Mouse (Mus musculus): ENCODE measurements around the gene Tmem131l. TPM values are rescaled to one million over a fixed set of nuclear protein-coding genes. Genes with fewer than 3 reads are reported as not detected.

Tmem131l gene
- total RNA-seq, 4 experiments from 2014 or later, result 17.5 to 23.7 (median 18.6) TPM

- DNase-seq (ENCODE audit: low spot score in 2 of 2), result no peak
These were observed 8.8 kb upstream of the Tmem131l start for GRCm38 (mm10) chr3:84048729-84049175.

DNA sequence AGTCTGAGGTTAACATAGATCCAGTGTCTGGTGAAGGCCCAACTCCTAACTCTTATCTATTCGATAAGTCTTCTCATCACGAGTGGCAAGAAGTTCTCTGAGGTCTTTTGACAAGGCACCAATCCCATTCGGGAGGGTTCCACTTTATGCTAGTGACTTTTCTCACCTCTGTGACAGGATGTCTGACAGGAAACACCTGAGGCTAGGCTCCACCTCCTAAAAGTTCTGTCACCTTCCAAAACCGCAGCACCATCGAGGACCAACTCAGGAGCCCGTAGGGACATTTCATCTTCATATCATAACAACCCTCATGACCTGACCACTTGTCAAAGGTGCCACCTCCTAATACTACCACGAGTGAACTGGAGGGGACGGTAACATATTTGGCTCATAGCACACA lies 6.2 kb upstream of the Tmem131l start:
- no peak for DNase-seq (ENCODE audit: low spot score in 2 of 2)

DNA sequence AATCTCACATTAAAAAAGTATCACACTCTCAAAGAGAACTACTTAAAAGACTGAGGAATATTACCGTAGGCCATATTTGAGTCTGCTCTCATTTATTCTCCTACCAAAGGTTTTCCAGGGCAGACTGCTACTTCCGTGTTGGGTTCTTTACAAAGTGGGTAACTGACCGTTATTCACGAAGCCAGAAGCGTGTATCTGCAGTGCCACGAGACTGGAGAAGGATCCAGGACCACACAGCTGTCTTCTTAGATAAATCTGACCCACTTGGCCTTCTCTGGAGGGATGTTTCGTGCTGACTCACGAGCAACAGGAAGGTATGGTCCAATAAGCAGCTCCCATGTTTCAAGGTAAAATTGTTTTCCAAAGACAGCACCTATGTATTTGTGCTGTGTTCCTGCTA lies 1.8 kb upstream of the Tmem131l start:
- no peak for DNase-seq (ENCODE audit: low spot score in 2 of 2)

GRCm38 (mm10) chr3:84040476-84041082 lies 604 bp upstream of the Tmem131l start:
- DNase-seq (ENCODE audit: low spot score in 2 of 2), result no peak

GRCm38 (mm10) chr3:84038981-84039645 lies 862 bp downstream of the Tmem131l start:
- peak; percentile 16 to 21 for DNase-seq (ENCODE audit: low spot score in 2 of 2)

- DNase-seq (ENCODE audit: low spot score in 2 of 2), result no peak
These were observed 1.8 kb downstream of the Tmem131l start for GRCm38 (mm10) chr3:84038126-84038525.

DNA sequence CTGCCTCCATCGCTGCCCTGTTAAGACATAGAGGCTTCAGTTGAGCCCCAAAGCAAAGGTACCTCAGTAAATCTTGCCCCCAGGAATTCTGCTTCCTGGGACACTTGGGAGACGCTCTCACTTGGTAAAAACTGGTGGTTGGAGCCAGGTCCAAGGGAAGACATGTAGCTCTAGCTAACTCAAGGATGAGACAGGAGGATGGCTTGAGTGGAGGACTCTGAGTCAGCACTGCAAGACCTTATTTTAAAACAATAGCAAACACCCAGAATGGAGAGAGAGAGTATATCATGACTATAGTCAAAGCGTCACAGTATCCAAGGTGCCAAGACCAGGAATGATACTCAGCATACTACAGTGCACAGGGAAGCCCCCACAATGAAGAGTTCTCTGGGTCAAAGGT lies 2.4 kb downstream of the Tmem131l start:
- no peak for DNase-seq (ENCODE audit: low spot score in 2 of 2)

- no peak for DNase-seq (ENCODE audit: low spot score in 2 of 2)
These were observed 3.1 kb downstream of the Tmem131l start for GRCm38 (mm10) chr3:84036866-84037265.

- no peak for DNase-seq (ENCODE audit: low spot score in 2 of 2)
These were observed 4.1 kb downstream of the Tmem131l start for GRCm38 (mm10) chr3:84035728-84036364.

- DNase-seq (ENCODE audit: low spot score in 2 of 2), result no peak
These were observed 5.7 kb downstream of the Tmem131l start for GRCm38 (mm10) chr3:84034115-84034780.

DNA sequence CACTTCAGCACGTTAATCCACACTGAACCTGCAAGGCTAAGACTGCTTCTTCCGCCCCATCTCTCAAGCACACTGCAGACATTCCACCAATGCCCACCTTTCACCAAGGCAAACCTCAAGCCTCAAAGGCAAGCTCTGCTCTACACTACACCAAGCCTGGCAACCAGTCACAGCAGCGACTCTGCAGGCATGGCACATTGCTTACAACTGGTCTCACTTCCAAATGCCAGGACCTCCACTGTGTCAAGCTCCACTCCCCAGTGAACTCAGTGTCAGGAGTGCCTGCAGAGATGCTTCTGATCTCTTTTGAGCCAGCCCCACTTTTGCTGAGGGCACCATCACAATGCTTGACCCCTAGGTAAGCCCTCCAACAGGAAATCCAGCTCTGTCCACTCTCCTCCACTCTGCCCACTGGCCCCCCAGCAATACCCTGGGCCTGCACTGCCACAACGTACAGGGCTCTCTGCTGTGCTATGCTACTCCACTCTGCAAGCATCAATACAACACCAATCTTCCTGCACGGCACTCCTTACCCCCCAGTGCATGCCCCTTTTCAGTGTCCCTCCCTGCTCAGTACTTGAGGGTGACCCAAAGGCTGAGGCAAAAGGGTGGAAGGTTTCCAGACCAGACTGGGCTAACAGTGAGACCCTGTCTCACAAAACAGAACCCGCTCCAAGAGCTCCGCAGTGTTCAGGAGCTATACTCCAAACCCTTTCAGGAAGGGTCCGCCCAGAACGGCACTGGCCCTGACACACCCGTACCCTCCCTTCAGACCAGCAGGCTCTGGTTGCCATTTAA lies 6.8 kb downstream of the Tmem131l start:
- DNase-seq (ENCODE audit: low spot score in 2 of 2), result no peak

- DNase-seq (ENCODE audit: low spot score in 2 of 2), result no peak
These were observed 7.6 kb downstream of the Tmem131l start for GRCm38 (mm10) chr3:84032419-84032818.

DNA sequence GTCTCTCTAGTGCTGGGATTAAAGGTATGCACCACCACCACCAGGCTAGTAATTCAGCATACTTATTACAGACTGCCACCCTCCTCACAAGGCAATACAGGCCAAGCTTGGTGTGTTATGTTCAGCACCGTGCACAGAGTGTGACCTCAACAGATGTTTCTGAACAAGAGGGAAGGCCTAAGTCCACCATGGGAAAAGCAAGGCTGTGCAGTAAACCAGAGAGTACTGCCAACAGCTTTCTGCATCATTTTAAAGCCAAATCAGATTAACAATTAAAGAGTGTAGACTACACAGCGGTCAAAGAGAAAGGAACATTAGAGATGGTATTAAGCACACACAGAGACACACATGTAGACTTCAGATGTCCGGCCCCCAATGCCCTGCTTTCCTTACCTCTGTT lies 8.8 kb downstream of the Tmem131l start:
- no peak for DNase-seq (ENCODE audit: low spot score in 2 of 2)

- no peak for DNase-seq (ENCODE audit: low spot score in 2 of 2)
These were observed 11.0 kb downstream of the Tmem131l start for GRCm38 (mm10) chr3:84028968-84029367.

GRCm38 (mm10) chr3:84027691-84028159 lies 12.2 kb downstream of the Tmem131l start:
- no peak for DNase-seq (ENCODE audit: low spot score in 2 of 2)

DNA sequence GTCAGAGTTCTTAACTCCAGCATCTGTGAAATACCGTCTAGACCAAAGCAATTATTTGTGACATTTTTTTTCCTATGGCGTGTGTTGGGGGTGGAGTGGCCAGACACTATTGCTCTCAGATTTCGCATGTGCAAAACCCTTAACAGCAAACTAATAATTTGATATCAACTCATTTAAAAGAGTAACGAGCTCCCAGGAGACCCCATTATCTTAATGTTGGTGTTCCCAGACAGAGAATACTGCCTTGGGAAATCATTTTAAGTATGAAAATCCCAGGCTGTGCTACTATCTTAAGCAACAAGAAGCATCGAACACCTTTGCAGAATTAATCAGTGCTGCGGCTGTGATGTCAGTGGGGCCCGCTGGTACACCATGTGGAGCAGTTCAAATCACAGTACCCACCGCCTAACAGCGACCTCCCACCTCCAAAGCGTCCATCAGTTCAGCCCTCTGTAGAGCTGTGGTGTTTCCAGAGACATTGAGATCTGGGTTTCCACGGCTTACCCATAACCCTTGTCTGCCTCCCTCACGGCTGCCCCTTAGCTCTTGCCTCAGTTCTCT lies 15.4 kb downstream of the Tmem131l start:
- DNase-seq (ENCODE audit: low spot score in 2 of 2), result no peak

- no peak for DNase-seq (ENCODE audit: low spot score in 2 of 2)
These were observed 17.3 kb downstream of the Tmem131l start for GRCm38 (mm10) chr3:84022723-84023122.

GRCm38 (mm10) chr3:84022201-84022584 lies 17.8 kb downstream of the Tmem131l start:
- no peak for DNase-seq (ENCODE audit: low spot score in 2 of 2)

- DNase-seq (ENCODE audit: low spot score in 2 of 2), result no peak
These were observed 18.5 kb downstream of the Tmem131l start for GRCm38 (mm10) chr3:84021217-84022200.

- no peak for DNase-seq (ENCODE audit: low spot score in 2 of 2)
These were observed 19.4 kb downstream of the Tmem131l start for GRCm38 (mm10) chr3:84020528-84020927.

All from left cerebral cortex, adult 8-10 months (tissue).